Mouse (Mus musculus) kidney, postnatal 0 days (tissue): ENCODE measurements around the gene Apoa1. TPM values are rescaled to one million over a fixed set of nuclear protein-coding genes. Genes with fewer than 3 reads are reported as not detected.
A peak's percentile ranks its signal among the peaks of the same experiment; 100 is the strongest.

Experiments
- ATAC-seq: fragments of 200-750 bp; cut with Nextera tagmentation; replicated peaks from 2 replicates; pipeline ENCODE4 v1.8.0; 2017; ENCODE audit warnings: low read depth, moderate number of reproducible peaks, moderate TSS enrichment, moderate library complexity; ENCODE audit not compliant: low FRiP score
- DNase-seq: peaks from one replicate; pipeline ENCODE4 v3.0.0-alpha.2; 2016; ENCODE audit warnings: low spot score
- H3K27ac ChIP-seq: fragments of 300-500 bp; sonication (generic); 2 replicates; pipeline ENCODE4 v1.5.1; 2014; ENCODE audit warnings: mild to moderate bottlenecking
- H3K27me3 ChIP-seq: fragments of 300-500 bp; sonication (generic); 2 replicates; pipeline ENCODE4 v1.6.1; 2014; ENCODE audit warnings: low read length, mixed read lengths; ENCODE audit not compliant: insufficient read depth
- H3K36me3 ChIP-seq: fragments of 300-500 bp; sonication (generic); 2 replicates; pipeline ENCODE4 v1.6.1; 2014; ENCODE audit warnings: low read length, mixed read lengths; ENCODE audit not compliant: insufficient read depth
- H3K4me1 ChIP-seq: fragments of 300-500 bp; sonication (generic); replicated peaks from 2 replicates; pipeline ENCODE4 v1.6.1; 2014; ENCODE audit warnings: antibody characterized with exemption, low read length, mixed read lengths; ENCODE audit not compliant: insufficient read depth
- H3K4me2 ChIP-seq: fragments of 300-500 bp; sonication (generic); 2 replicates; pipeline ENCODE4 v1.6.1; 2014; ENCODE audit warnings: mild to moderate bottlenecking, low read length, moderate library complexity, mixed read lengths
- H3K4me3 ChIP-seq: fragments of 300-500 bp; sonication (generic); replicated peaks from 2 replicates; pipeline ENCODE4 v1.5.1; 2014; ENCODE audit warnings: low read depth, low read length
- H3K9ac ChIP-seq: fragments of 300-500 bp; sonication (generic); 2 replicates; pipeline ENCODE4 v1.6.1; 2014; ENCODE audit warnings: low read depth, low read length
- H3K9me3 ChIP-seq: fragments of 300-500 bp; sonication (generic); replicated peaks from 2 replicates; pipeline ENCODE4 v1.6.1; 2016; ENCODE audit warnings: low read length, inconsistent platforms, mixed read lengths
- CTCF ChIP-seq: IDR thresholded peaks from 2 replicates; pipeline ENCODE4 v1.5.1; 2016; ENCODE audit warnings: antibody characterized with exemption, low read depth, mild to moderate bottlenecking, moderate library complexity
- WGBS: fragments of 180-500 bp; shearing (Covaris S2); extraction: QIAGEN DNeasy Blood & Tissue Kit; methylation state at CpG from one replicate; pipeline ENCODE4 v1.1.7; 2014; 5-methylcytosine and 5-hydroxymethylcytosine counted together
- polyA plus RNA-seq: library from polyadenylated mRNA; unstranded; fragments of >200 nt; fragmentation: Nextera tagmentation; extraction: Ambion mirVana; gene quantifications from 2 replicates; pipeline ENCODE4 v1.2.1, GENCODE M21; 2015

The Apoa1 gene
- polyA plus RNA-seq, 1 experiment from 2014 or later: 5.5 TPM

- Histone ChIP-seq H3K4me2 (no peak overlapping the region), H3K4me1 (no peaks in the 10 kb centered on the region; the same call in 1 of the 2 replicates), H3K36me3 (0 out of 2 replicates have a peak, but pooled peaks cover 3% of the 10 kb centered on the region), H3K27me3 (no peaks in the 10 kb centered on the region), H3K27ac (no peak overlapping the region), H3K9ac (no peak overlapping the region), H3K4me3 (no peak overlapping the region), H3K9me3 (no peaks in the 10 kb centered on the region)
- 76% methylated on average over 5 of the region's 5 CpGs for WGBS
- ATAC-seq (no peak), DNase-seq (no peak)
- TF ChIP-seq CTCF: no peak
These were observed 39.4 kb upstream of the Apoa1 start for GRCm38 (mm10) chr9:46188956-46189355.

GRCm38 (mm10) chr9:46189381-46189780 lies 39.0 kb upstream of the Apoa1 start:
- no peak for TF ChIP-seq CTCF
- ATAC-seq: no peak
- H3K4me2 ChIP-seq: no peak overlapping the region
- no peaks in the 10 kb centered on the region for H3K27me3 ChIP-seq
- no peak overlapping the region for H3K9ac ChIP-seq
- H3K9me3 ChIP-seq: no peaks in the 10 kb centered on the region
- WGBS: 85% methylated on average over 10 of the region's 10 CpGs
- no peak for DNase-seq
- H3K4me3 ChIP-seq: no peak overlapping the region
- H3K27ac ChIP-seq: no peak overlapping the region
- H3K4me1 ChIP-seq: no peaks in the 10 kb centered on the region; the same call in 1 of the 2 replicates
- 0 out of 2 replicates have a peak, but pooled peaks cover 6% of the 10 kb centered on the region for H3K36me3 ChIP-seq

GRCm38 (mm10) chr9:46191234-46191633 lies 37.1 kb upstream of the Apoa1 start:
- no peak for ATAC-seq
- no peaks in the 10 kb centered on the region; the same call in 1 of the 2 replicates for H3K4me1 ChIP-seq
- no peak overlapping the region for H3K9ac ChIP-seq
- peaks cover 21% of the 10 kb centered on the region for H3K36me3 ChIP-seq
- no peaks in the 10 kb centered on the region for H3K27me3 ChIP-seq
- no peak overlapping the region for H3K4me2 ChIP-seq
- no peak for DNase-seq
- no peaks in the 10 kb centered on the region for H3K9me3 ChIP-seq
- H3K4me3 ChIP-seq: no peak overlapping the region
- no peak overlapping the region for H3K27ac ChIP-seq
- 54% methylated on average over 8 of the region's 8 CpGs for WGBS
- no peak for TF ChIP-seq CTCF

- ATAC-seq (no peak), DNase-seq (peak; percentile 94)
- Histone ChIP-seq H3K36me3 (peaks cover 23% of the 10 kb centered on the region), H3K4me1 (no peaks in the 10 kb centered on the region; the same call in 1 of the 2 replicates), H3K27ac (no peak overlapping the region), H3K27me3 (no peaks in the 10 kb centered on the region), H3K9me3 (no peaks in the 10 kb centered on the region), H3K9ac (no peak overlapping the region), H3K4me2 (no peak overlapping the region), H3K4me3 (no peak overlapping the region)
- 19% methylated on average over 1 of the region's 1 CpGs for WGBS
- peak; percentile 90 for TF ChIP-seq CTCF
These were observed 36.7 kb upstream of the Apoa1 start for GRCm38 (mm10) chr9:46191644-46192043.

GRCm38 (mm10) chr9:46192642-46193041 lies 35.7 kb upstream of the Apoa1 start:
- TF ChIP-seq CTCF: no peak
- no peak overlapping the region for H3K9ac ChIP-seq
- no peak overlapping the region for H3K27ac ChIP-seq
- H3K4me3 ChIP-seq: no peak overlapping the region
- WGBS: 82% methylated on average over 6 of the region's 6 CpGs
- no peaks in the 10 kb centered on the region; the same call in 1 of the 2 replicates for H3K4me1 ChIP-seq
- no peak overlapping the region for H3K4me2 ChIP-seq
- H3K9me3 ChIP-seq: no peaks in the 10 kb centered on the region
- H3K27me3 ChIP-seq: no peaks in the 10 kb centered on the region
- no peak for ATAC-seq
- H3K36me3 ChIP-seq: peaks cover 31% of the 10 kb centered on the region
- DNase-seq: no peak

GRCm38 (mm10) chr9:46194809-46195208 lies 33.6 kb upstream of the Apoa1 start:
- H3K36me3 ChIP-seq: peaks cover 46% of the 10 kb centered on the region
- 66% methylated on average over 9 of the region's 9 CpGs for WGBS
- no peak overlapping the region for H3K4me3 ChIP-seq
- DNase-seq (no peak), ATAC-seq (no peak)
- H3K4me1 ChIP-seq: no peaks in the 10 kb centered on the region; the same call in 1 of the 2 replicates
- no peaks in the 10 kb centered on the region for H3K9me3 ChIP-seq
- no peak overlapping the region for H3K27ac ChIP-seq
- no peak overlapping the region for H3K4me2 ChIP-seq
- TF ChIP-seq CTCF: no peak
- no peaks in the 10 kb centered on the region for H3K27me3 ChIP-seq
- no peak overlapping the region for H3K9ac ChIP-seq

GRCm38 (mm10) chr9:46196699-46197169 lies 31.6 kb upstream of the Apoa1 start:
- 67% methylated on average over 12 of the region's 12 CpGs for WGBS
- no peak overlapping the region for H3K27ac ChIP-seq
- no peak for TF ChIP-seq CTCF
- DNase-seq (no peak), ATAC-seq (no peak)
- no peaks in the 10 kb centered on the region for H3K9me3 ChIP-seq
- H3K27me3 ChIP-seq: no peaks in the 10 kb centered on the region
- no peak overlapping the region for H3K4me2 ChIP-seq
- H3K9ac ChIP-seq: no peak overlapping the region
- no peaks in the 10 kb centered on the region for H3K4me1 ChIP-seq
- H3K4me3 ChIP-seq: no peak overlapping the region
- peaks cover 62% of the 10 kb centered on the region for H3K36me3 ChIP-seq
